Mouse (Mus musculus) forebrain, embryonic 16.5 days (tissue): ENCODE data around the gene Adam11. TPM values are rescaled to one million over a fixed set of nuclear protein-coding genes. Genes with fewer than 3 reads are reported as not detected.

Experiments
- ATAC-seq: fragments of 200-750 bp; cut with Nextera tagmentation; 2 replicates; pipeline ENCODE4 v1.8.0; 2017; ENCODE audit warnings: mild to moderate bottlenecking, moderate library complexity
- H3K27ac ChIP-seq: fragments of 300-500 bp; sonication (generic); 2 replicates; pipeline ENCODE4 v1.5.1; 2014; ENCODE audit warnings: low read length, control low read depth
- H3K27me3 ChIP-seq: fragments of 300-500 bp; sonication (generic); replicated peaks from 2 replicates; pipeline ENCODE4 v1.6.1; 2014; ENCODE audit warnings: low read length; ENCODE audit not compliant: control insufficient read depth, insufficient read depth
- H3K36me3 ChIP-seq: fragments of 300-500 bp; sonication (generic); 2 replicates; pipeline ENCODE4 v1.6.1; 2014; ENCODE audit not compliant: control insufficient read depth, insufficient read depth
- H3K4me1 ChIP-seq: fragments of 300-500 bp; sonication (generic); replicated peaks from 2 replicates; pipeline ENCODE4 v1.6.1; 2014; ENCODE audit warnings: low read length; ENCODE audit not compliant: control insufficient read depth, insufficient read depth
- H3K4me2 ChIP-seq: fragments of 300-500 bp; sonication (generic); 2 replicates; pipeline ENCODE4 v1.6.1; 2014; ENCODE audit warnings: mild to moderate bottlenecking, low read length, control low read depth
- H3K4me3 ChIP-seq: fragments of 300-500 bp; sonication (generic); replicated peaks from 2 replicates; pipeline ENCODE4 v1.5.1; 2014; ENCODE audit warnings: mild to moderate bottlenecking, low read length, control low read depth
- H3K9ac ChIP-seq: fragments of 300-500 bp; sonication (generic); replicated peaks from 2 replicates; pipeline ENCODE4 v1.6.1; 2014; ENCODE audit warnings: low read depth, low read length, control low read depth
- H3K9me3 ChIP-seq: fragments of 300-500 bp; sonication (generic); 2 replicates; pipeline ENCODE4 v1.6.1; 2016; ENCODE audit warnings: low read length; ENCODE audit not compliant: control insufficient read depth
- WGBS: fragments of 180-500 bp; shearing (Covaris S2); extraction: QIAGEN DNeasy Blood & Tissue Kit; methylation state at CpG from one replicate; pipeline ENCODE4 v1.1.7; 2014; 5-methylcytosine and 5-hydroxymethylcytosine counted together
- polyA plus RNA-seq: library from polyadenylated mRNA; unstranded; fragments of >200 nt; fragmentation: Nextera tagmentation; extraction: Ambion mirVana; gene quantifications from 2 replicates; pipeline ENCODE4 v1.2.1, GENCODE M21; 2015

The Adam11 gene
- polyA plus RNA-seq, 1 experiment from 2014 or later = 33.7 TPM

DNA sequence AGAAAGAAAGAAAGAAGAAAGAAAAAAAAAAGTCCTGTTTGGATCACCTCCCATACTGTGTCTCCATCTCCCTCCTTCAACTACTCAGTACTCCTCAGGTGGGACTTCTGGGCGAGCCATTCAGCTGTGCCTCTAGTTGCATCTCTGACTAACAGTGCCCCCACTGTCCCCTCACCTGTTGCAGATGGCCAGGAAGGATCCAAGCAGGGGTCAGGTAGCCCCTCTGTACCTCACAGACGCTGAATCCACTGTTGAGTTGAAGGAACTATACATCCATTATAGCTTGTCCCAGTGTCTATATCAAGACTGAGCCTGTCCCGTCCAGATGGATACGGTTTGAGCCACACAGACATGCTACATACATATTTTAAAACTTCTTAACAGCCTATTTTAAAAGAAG, 20.3 kb downstream of the Adam11 start:
- ATAC-seq = no peak
- no peak overlapping the region for H3K9ac ChIP-seq
- H3K9me3 ChIP-seq = no peaks in the 10 kb centered on the region
- no peak overlapping the region for H3K4me3 ChIP-seq
- no peak overlapping the region for H3K27ac ChIP-seq
- H3K27me3 ChIP-seq = no peaks in the 10 kb centered on the region
- H3K36me3 ChIP-seq = no peaks in the 10 kb centered on the region; the same call in 1 of the 2 replicates
- 84% methylated on average over 4 of the region's 4 CpGs for WGBS
- H3K4me2 ChIP-seq = no peak overlapping the region
- H3K4me1 ChIP-seq = peaks cover 9% of the 10 kb centered on the region

DNA sequence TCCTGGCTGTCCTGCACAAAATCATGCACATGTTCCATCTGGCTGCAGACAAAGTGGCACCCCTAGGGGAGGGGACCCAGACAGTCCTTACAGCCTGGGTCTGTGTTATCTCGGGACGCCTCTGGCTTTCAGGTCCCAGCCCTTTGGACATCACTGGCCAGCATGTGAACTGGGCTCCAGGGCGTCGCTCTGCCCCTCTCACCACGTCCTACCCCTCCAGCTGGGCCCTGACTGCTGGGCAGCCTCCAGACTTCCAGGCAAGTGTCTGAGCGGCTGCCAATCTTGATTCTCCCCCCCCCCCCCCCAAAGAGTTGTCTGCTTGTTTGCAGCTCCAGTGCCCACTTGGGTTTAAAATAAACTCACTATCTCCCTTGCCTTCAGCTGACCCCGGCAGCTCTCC, 22.2 kb downstream of the Adam11 start:
- H3K4me1 ChIP-seq = no peaks in the 10 kb centered on the region
- ATAC-seq = no peak
- no peak overlapping the region for H3K9ac ChIP-seq
- H3K9me3 ChIP-seq = no peaks in the 10 kb centered on the region
- no peak overlapping the region for H3K4me2 ChIP-seq
- no peaks in the 10 kb centered on the region for H3K27me3 ChIP-seq
- WGBS = 69% methylated on average over 7 of the region's 7 CpGs
- no peak overlapping the region for H3K27ac ChIP-seq
- no peak overlapping the region for H3K4me3 ChIP-seq
- no peaks in the 10 kb centered on the region for H3K36me3 ChIP-seq

DNA sequence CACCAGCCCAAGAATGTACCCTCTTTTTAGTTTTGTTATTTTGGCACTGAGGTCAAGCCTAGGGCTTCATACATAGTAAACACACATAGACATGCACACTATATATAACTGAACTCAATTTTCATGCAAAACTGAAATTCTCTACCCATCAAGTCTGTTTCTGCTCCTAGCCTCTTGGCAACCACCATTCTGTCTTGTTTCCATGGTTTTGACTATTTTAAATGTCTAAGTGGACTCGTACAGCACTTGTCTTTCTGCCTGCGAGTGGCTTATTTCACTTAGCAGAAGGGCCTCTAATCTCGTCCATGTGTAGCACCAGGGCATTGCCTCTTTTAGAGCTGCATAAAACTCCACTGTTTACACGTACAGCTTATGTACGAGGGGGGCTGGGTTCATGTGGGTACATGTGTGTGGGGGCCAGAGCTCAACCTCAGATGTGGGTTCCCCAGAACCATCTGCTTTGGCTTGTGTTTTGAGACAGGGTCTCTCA, 26.5 kb downstream of the Adam11 start:
- H3K27ac ChIP-seq = no peak overlapping the region
- no peak for ATAC-seq

DNA sequence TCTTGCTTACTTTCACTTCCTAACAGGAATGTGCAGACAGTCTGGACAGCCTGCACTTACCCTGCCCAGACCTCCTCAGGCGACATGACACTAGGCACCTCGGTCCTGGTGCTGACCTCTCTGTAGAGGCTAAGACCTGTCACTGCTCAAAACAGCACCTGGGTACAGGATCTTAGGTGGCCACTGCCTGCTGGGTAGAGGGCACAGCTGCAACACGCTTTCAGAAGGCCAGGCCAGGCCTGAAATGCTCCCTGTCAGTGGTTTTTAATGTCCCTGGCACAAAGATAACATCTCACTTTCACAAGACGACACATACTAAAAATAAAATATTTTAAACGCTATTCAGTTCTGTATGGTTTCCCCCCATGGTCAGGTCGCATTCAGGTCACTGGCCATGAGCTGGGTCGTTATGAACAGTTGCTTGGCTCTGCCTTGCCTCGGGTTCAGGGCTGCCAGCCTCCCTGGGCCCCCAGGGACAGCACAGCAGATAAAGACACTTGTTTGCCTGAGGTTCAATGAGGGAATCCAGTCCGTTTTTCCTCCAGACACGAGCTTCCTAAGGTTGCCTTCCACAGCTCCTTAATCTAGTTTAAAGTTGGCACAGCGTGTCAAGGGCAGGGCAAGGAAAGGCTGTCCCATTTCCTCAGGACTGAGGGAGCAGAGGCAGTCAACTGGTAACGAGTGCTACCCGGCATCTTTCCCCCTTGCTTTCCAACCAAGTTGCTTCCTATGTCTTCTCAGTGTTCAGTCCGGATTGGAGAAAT, 30.6 kb downstream of the Adam11 start:
- no peaks in the 10 kb centered on the region for H3K9me3 ChIP-seq
- 62% methylated on average over 14 of the region's 14 CpGs for WGBS
- H3K4me2 ChIP-seq = no peak overlapping the region
- no peak overlapping the region for H3K4me3 ChIP-seq
- ATAC-seq = no peak
- no peaks in the 10 kb centered on the region for H3K27me3 ChIP-seq
- H3K27ac ChIP-seq = no peak overlapping the region
- H3K36me3 ChIP-seq = no peaks in the 10 kb centered on the region; the same call in 1 of the 2 replicates
- H3K9ac ChIP-seq = no peak overlapping the region
- no peaks in the 10 kb centered on the region for H3K4me1 ChIP-seq

More for the DNA sequence above, 26.5 kb downstream of the Adam11 start:
- no peaks in the 10 kb centered on the region for H3K36me3 ChIP-seq
- H3K4me1 ChIP-seq = no peaks in the 10 kb centered on the region
- H3K4me3 ChIP-seq = no peak overlapping the region
- no peaks in the 10 kb centered on the region for H3K9me3 ChIP-seq
- no peaks in the 10 kb centered on the region for H3K27me3 ChIP-seq
- H3K9ac ChIP-seq = no peak overlapping the region
- H3K4me2 ChIP-seq = no peak overlapping the region
- 72% methylated on average over 5 of the region's 5 CpGs for WGBS

DNA sequence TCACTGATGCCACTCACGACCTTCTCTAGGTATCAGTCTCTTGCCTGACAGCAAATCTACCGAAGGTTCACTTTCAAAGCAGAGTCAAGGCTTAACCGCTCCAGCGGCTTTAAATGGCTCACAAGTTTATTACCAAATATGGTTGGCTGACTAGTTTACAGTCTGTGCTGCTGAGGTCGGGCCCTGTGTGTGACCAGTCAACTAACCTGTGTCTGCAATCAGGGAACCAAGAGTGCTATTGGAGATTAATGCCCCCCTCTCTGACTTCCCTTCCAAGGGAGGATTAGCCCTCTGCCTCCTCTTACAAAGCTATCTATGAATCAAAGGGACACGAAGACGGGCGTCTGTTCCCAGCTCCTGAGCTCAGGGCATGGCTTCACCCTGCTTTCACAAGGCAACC, 32.9 kb downstream of the Adam11 start:
- no peaks in the 10 kb centered on the region; the same call in none of the 2 replicates for H3K36me3 ChIP-seq
- ATAC-seq = no peak
- no peak overlapping the region for H3K27ac ChIP-seq

DNA sequence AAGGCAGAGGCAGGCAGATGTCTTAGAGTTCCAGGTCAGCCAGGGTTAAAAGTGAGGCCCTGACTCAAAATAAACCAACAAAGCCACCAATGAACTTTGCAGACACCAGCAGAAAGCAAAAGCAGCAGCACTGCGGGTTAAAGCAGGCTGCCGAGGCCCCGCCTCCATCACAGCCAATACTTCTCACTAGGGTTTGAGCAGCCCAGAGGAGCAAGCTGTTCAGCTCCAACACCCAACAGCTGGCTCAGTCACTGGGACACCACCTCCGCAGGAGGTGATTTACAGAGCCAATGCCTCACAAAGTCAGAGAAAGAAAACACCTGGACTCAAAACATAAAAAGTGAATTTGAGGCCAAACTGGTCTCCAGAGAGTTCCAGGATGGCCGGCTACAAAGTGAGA, 42.2 kb downstream of the Adam11 start:
- no peaks in the 10 kb centered on the region for H3K4me1 ChIP-seq
- no peaks in the 10 kb centered on the region for H3K9me3 ChIP-seq
- 86% methylated on average over 5 of the region's 5 CpGs for WGBS
- no peak overlapping the region for H3K4me3 ChIP-seq
- no peak overlapping the region for H3K27ac ChIP-seq
- H3K27me3 ChIP-seq = no peaks in the 10 kb centered on the region
- H3K4me2 ChIP-seq = no peak overlapping the region
- peaks cover 15% of the 10 kb centered on the region for H3K36me3 ChIP-seq
- no peak overlapping the region for H3K9ac ChIP-seq
- no peak for ATAC-seq

More for the DNA sequence above, 32.9 kb downstream of the Adam11 start:
- H3K4me2 ChIP-seq = no peak overlapping the region
- H3K4me3 ChIP-seq = no peak overlapping the region
- H3K4me1 ChIP-seq = no peaks in the 10 kb centered on the region
- H3K9ac ChIP-seq = no peak overlapping the region
- H3K9me3 ChIP-seq = no peaks in the 10 kb centered on the region
- 58% methylated on average over 8 of the region's 8 CpGs for WGBS
- no peaks in the 10 kb centered on the region for H3K27me3 ChIP-seq

DNA sequence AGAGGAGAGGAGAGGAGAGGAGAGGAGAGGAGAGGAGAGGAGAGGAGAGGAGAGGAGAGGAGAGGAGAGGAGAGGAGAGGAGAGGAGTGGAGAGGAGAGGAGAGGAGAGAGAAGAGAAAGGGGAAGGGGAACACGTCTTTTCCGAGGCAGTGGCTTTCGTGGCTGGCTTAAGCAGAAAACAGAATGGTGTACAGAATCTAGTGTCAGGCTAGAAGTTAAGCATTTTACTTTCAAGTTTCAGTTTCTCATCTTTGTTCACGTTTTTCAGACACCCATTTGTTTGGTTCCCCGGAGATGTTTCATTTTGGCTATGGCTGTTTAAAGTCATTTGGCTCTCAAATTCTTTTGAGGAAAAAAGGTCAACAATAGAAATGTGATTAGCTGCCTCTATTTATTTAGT, 47.0 kb downstream of the Adam11 start:
- no peak for ATAC-seq
- WGBS = 73% methylated on average over 5 of the region's 5 CpGs
- H3K4me2 ChIP-seq = no peak overlapping the region

DNA sequence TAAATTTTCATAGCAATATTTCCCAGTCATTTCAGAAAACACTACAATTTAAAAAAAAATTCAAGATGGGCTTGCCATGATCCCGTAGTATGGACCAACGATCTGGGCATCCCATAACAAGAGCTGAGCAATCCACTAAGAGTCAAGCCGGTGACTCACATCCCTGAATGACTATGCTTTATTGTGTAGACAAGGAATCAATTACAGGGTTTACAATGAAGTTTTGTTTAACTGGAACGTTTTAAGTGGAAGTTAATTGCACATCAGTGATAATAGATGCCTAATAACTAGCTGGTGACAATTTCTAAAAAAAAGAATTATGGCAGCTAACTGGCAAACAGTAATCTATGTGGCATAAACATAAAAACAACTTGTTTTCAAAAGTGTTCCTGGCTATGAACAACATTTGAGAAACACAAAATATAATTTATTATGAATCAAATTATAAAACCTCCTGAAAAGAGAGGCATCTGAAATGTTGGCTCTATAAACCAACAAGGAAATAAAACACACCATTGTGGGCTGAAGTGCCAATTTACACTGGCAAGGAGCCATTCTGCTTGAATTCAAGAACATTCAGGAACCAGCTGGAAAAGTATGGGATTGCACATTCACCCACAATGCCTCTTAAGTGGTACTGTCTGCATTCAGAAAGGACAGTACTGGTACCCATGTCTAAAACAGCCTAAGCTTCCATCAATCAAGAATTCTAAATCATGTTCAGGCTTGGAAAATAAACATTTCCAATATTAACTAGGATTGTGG, 49.7 kb downstream of the Adam11 start:
- H3K9me3 ChIP-seq = no peaks in the 10 kb centered on the region
- peaks cover 3% of the 10 kb centered on the region; the same call in 1 of the 2 replicates for H3K36me3 ChIP-seq
- H3K9ac ChIP-seq = no peak overlapping the region
- peak; percentile 65 for ATAC-seq
- peaks cover 19% of the 10 kb centered on the region for H3K4me1 ChIP-seq
- H3K4me3 ChIP-seq = no peak overlapping the region
- peak overlapping the region; percentile 23; the same call in 1 of the 2 replicates for H3K27ac ChIP-seq
- 13% methylated on average over 4 of the region's 4 CpGs for WGBS
- no peak overlapping the region for H3K4me2 ChIP-seq
- H3K27me3 ChIP-seq = no peaks in the 10 kb centered on the region

More for the DNA sequence above, 47.0 kb downstream of the Adam11 start:
- H3K36me3 ChIP-seq = peaks cover 3% of the 10 kb centered on the region; the same call in 1 of the 2 replicates
- peaks cover 15% of the 10 kb centered on the region for H3K4me1 ChIP-seq
- H3K9ac ChIP-seq = no peak overlapping the region
- no peak overlapping the region for H3K4me3 ChIP-seq
- H3K27me3 ChIP-seq = no peaks in the 10 kb centered on the region
- no peaks in the 10 kb centered on the region for H3K9me3 ChIP-seq
- H3K27ac ChIP-seq = no peak overlapping the region

DNA sequence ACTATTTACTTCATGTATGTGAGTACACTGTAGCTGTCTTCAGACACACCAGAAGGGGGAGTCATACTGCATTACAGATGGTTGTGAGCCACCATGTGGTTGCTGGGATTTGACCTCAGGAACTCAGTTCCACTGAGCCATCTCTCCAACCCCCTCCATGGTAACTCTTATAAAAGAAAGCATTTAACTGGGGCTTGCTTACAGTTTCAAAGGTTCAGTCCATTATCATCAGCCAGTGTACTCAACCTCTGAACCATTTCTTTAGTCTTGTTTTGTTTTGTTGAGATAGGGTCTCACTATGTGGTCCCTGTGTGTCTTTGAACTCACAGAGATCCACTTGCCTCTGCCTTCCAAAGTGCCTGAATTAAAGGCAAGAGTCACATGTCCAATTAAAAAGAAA, 53.6 kb downstream of the Adam11 start:
- Histone ChIP-seq H3K4me3 (no peak overlapping the region), H3K9ac (no peak overlapping the region), H3K36me3 (peaks cover 3% of the 10 kb centered on the region; the same call in 1 of the 2 replicates), H3K27ac (no peak overlapping the region), H3K27me3 (no peaks in the 10 kb centered on the region), H3K4me2 (no peak overlapping the region), H3K9me3 (no peaks in the 10 kb centered on the region), H3K4me1 (peaks cover 35% of the 10 kb centered on the region)
- no peak for ATAC-seq
